Mouse (Mus musculus): ENCODE data around the gene Ptp4a2. TPM values are rescaled to one million over a fixed set of nuclear protein-coding genes. Genes with fewer than 3 reads are reported as not detected.
"Not testable (repeated sequence)": the region's sequence is repeated elsewhere in the genome, so short reads cannot be mapped to it uniquely, and the experiment has no call there.

The Ptp4a2 gene
- polyA plus RNA-seq, 1 experiment from 2014 or later, result 252 TPM

GRCm38 (mm10) chr4:129862357-129862756 lies 51.3 kb downstream of the Ptp4a2 start:
- Histone ChIP-seq H3K27me3 (ENCODE audit: control insufficient read depth, insufficient read depth, low read length) (no peaks in the 10 kb centered on the region), H3K4me3 (ENCODE audit: low read depth, low read length) (no peak overlapping the region), H3K4me2 (replicated peaks; ENCODE audit: low read depth, low read length) (no peak overlapping the region), H3K9ac (replicated peaks; ENCODE audit: low read depth, low read length) (no peak overlapping the region), H3K36me3 (ENCODE audit: control insufficient read depth, insufficient read depth, low read length) (no peaks in the 10 kb centered on the region), H3K4me1 (ENCODE audit: control insufficient read depth, insufficient read depth, low read length) (no peaks in the 10 kb centered on the region), H3K27ac (ENCODE audit: low read length) (no peak overlapping the region), H3K9me3 (ENCODE audit: control insufficient read depth, low read depth, low read length) (no peaks in the 10 kb centered on the region)
- ATAC-seq (ENCODE audit: insufficient number of reproducible peaks, insufficient read depth, low FRiP score, low read depth), result no peak
- WGBS, result 85% methylated on average over 3 of the region's 3 CpGs

GRCm38 (mm10) chr4:129866171-129866570 lies 55.2 kb downstream of the Ptp4a2 start:
- H3K4me3 ChIP-seq (ENCODE audit: low read depth, low read length), result not testable (repeated sequence)

GRCm38 (mm10) chr4:129868211-129868610 lies 57.2 kb downstream of the Ptp4a2 start:
- Histone ChIP-seq H3K4me1 (ENCODE audit: control insufficient read depth, insufficient read depth, low read length) (no peaks in the 10 kb centered on the region), H3K36me3 (ENCODE audit: control insufficient read depth, insufficient read depth, low read length) (no peaks in the 10 kb centered on the region), H3K9ac (replicated peaks; ENCODE audit: low read depth, low read length) (no peak overlapping the region), H3K4me3 (ENCODE audit: low read depth, low read length) (no peak overlapping the region), H3K4me2 (replicated peaks; ENCODE audit: low read depth, low read length) (no peak overlapping the region), H3K9me3 (ENCODE audit: control insufficient read depth, low read depth, low read length) (no peaks in the 10 kb centered on the region), H3K27ac (ENCODE audit: low read length) (no peak overlapping the region), H3K27me3 (ENCODE audit: control insufficient read depth, insufficient read depth, low read length) (no peaks in the 10 kb centered on the region)
- no peak for ATAC-seq (ENCODE audit: insufficient number of reproducible peaks, insufficient read depth, low FRiP score, low read depth)
- 39% methylated on average over 6 of the region's 6 CpGs for WGBS

More at GRCm38 (mm10) chr4:129866171-129866570, 55.2 kb downstream of the Ptp4a2 start:
- H3K27ac ChIP-seq (ENCODE audit: low read length); H3K9ac ChIP-seq (replicated peaks; ENCODE audit: low read depth, low read length); H3K27me3 ChIP-seq (ENCODE audit: control insufficient read depth, insufficient read depth, low read length); H3K4me1 ChIP-seq (ENCODE audit: control insufficient read depth, insufficient read depth, low read length); ATAC-seq (ENCODE audit: insufficient number of reproducible peaks, insufficient read depth, low FRiP score, low read depth); H3K4me2 ChIP-seq (replicated peaks; ENCODE audit: low read depth, low read length); H3K36me3 ChIP-seq (ENCODE audit: control insufficient read depth, insufficient read depth, low read length); H3K9me3 ChIP-seq (ENCODE audit: control insufficient read depth, low read depth, low read length): not testable (repeated sequence)
- WGBS, result 97% methylated on average over 5 of the region's 5 CpGs

GRCm38 (mm10) chr4:129870483-129870882 lies 59.5 kb downstream of the Ptp4a2 start:
- Histone ChIP-seq H3K4me2 (replicated peaks; ENCODE audit: low read depth, low read length) (no peak overlapping the region), H3K4me3 (ENCODE audit: low read depth, low read length) (no peak overlapping the region), H3K4me1 (ENCODE audit: control insufficient read depth, insufficient read depth, low read length) (no peaks in the 10 kb centered on the region), H3K9ac (replicated peaks; ENCODE audit: low read depth, low read length) (no peak overlapping the region), H3K9me3 (ENCODE audit: control insufficient read depth, low read depth, low read length) (no peaks in the 10 kb centered on the region), H3K27me3 (ENCODE audit: control insufficient read depth, insufficient read depth, low read length) (no peaks in the 10 kb centered on the region), H3K36me3 (ENCODE audit: control insufficient read depth, insufficient read depth, low read length) (no peaks in the 10 kb centered on the region), H3K27ac (ENCODE audit: low read length) (no peak overlapping the region)
- no peak for ATAC-seq (ENCODE audit: insufficient number of reproducible peaks, insufficient read depth, low FRiP score, low read depth)
- WGBS, result 74% methylated on average over 6 of the region's 6 CpGs

- Histone ChIP-seq H3K4me2 (replicated peaks; ENCODE audit: low read depth, low read length) (no peak overlapping the region), H3K9ac (replicated peaks; ENCODE audit: low read depth, low read length) (no peak overlapping the region), H3K4me1 (ENCODE audit: control insufficient read depth, insufficient read depth, low read length) (peaks cover 5% of the 10 kb centered on the region; the same call in 1 of the 2 replicates), H3K36me3 (ENCODE audit: control insufficient read depth, insufficient read depth, low read length) (no peaks in the 10 kb centered on the region), H3K4me3 (ENCODE audit: low read depth, low read length) (no peak overlapping the region), H3K9me3 (ENCODE audit: control insufficient read depth, low read depth, low read length) (no peaks in the 10 kb centered on the region), H3K27me3 (ENCODE audit: control insufficient read depth, insufficient read depth, low read length) (no peaks in the 10 kb centered on the region), H3K27ac (ENCODE audit: low read length) (no peak overlapping the region)
- ATAC-seq (ENCODE audit: insufficient number of reproducible peaks, insufficient read depth, low FRiP score, low read depth), result no peak
- WGBS, result 83% methylated on average over 9 of the region's 9 CpGs
Measured at GRCm38 (mm10) chr4:129872376-129872922, 61.4 kb downstream of the Ptp4a2 start.

GRCm38 (mm10) chr4:129874805-129875204 lies 63.8 kb downstream of the Ptp4a2 start:
- H3K27ac ChIP-seq (ENCODE audit: low read length), result no peak overlapping the region
- WGBS, result 78% methylated on average over 10 of the region's 10 CpGs
- no peak overlapping the region for H3K4me2 ChIP-seq (replicated peaks; ENCODE audit: low read depth, low read length)
- H3K36me3 ChIP-seq (ENCODE audit: control insufficient read depth, insufficient read depth, low read length), result no peaks in the 10 kb centered on the region
- H3K27me3 ChIP-seq (ENCODE audit: control insufficient read depth, insufficient read depth, low read length), result no peaks in the 10 kb centered on the region
- H3K4me1 ChIP-seq (ENCODE audit: control insufficient read depth, insufficient read depth, low read length), result peaks cover 11% of the 10 kb centered on the region; the same call in 1 of the 2 replicates
- H3K9ac ChIP-seq (replicated peaks; ENCODE audit: low read depth, low read length), result no peak overlapping the region
- H3K9me3 ChIP-seq (ENCODE audit: control insufficient read depth, low read depth, low read length), result no peaks in the 10 kb centered on the region
- no peak for ATAC-seq (ENCODE audit: insufficient number of reproducible peaks, insufficient read depth, low FRiP score, low read depth)
- H3K4me3 ChIP-seq (ENCODE audit: low read depth, low read length), result no peak overlapping the region

GRCm38 (mm10) chr4:129875406-129875805 lies 64.4 kb downstream of the Ptp4a2 start:
- peaks cover 11% of the 10 kb centered on the region; the same call in 1 of the 2 replicates for H3K4me1 ChIP-seq (ENCODE audit: control insufficient read depth, insufficient read depth, low read length)
- H3K9me3 ChIP-seq (ENCODE audit: control insufficient read depth, low read depth, low read length), result no peaks in the 10 kb centered on the region
- 83% methylated on average over 11 of the region's 11 CpGs for WGBS
- no peak overlapping the region for H3K4me2 ChIP-seq (replicated peaks; ENCODE audit: low read depth, low read length)
- H3K27ac ChIP-seq (ENCODE audit: low read length), result no peak overlapping the region
- H3K4me3 ChIP-seq (ENCODE audit: low read depth, low read length), result no peak overlapping the region
- H3K9ac ChIP-seq (replicated peaks; ENCODE audit: low read depth, low read length), result no peak overlapping the region
- no peaks in the 10 kb centered on the region for H3K27me3 ChIP-seq (ENCODE audit: control insufficient read depth, insufficient read depth, low read length)
- H3K36me3 ChIP-seq (ENCODE audit: control insufficient read depth, insufficient read depth, low read length), result no peaks in the 10 kb centered on the region
- ATAC-seq (ENCODE audit: insufficient number of reproducible peaks, insufficient read depth, low FRiP score, low read depth), result no peak

- Histone ChIP-seq H3K9me3 (ENCODE audit: control insufficient read depth, low read depth, low read length) (no peaks in the 10 kb centered on the region), H3K4me3 (ENCODE audit: low read depth, low read length) (peak overlapping the region; percentile 23), H3K27ac (ENCODE audit: low read length) (peak overlapping the region; percentile 77), H3K36me3 (ENCODE audit: control insufficient read depth, insufficient read depth, low read length) (no peaks in the 10 kb centered on the region), H3K27me3 (ENCODE audit: control insufficient read depth, insufficient read depth, low read length) (no peaks in the 10 kb centered on the region), H3K4me2 (replicated peaks; ENCODE audit: low read depth, low read length) (peak overlapping the region; percentile 49), H3K4me1 (ENCODE audit: control insufficient read depth, insufficient read depth, low read length) (peaks cover 18% of the 10 kb centered on the region), H3K9ac (replicated peaks; ENCODE audit: low read depth, low read length) (0 out of 2 replicates have a peak overlapping the region, but pooled peaks have one; percentile 18)
- WGBS, result 7% methylated on average over 21 of the region's 21 CpGs
- ATAC-seq (ENCODE audit: insufficient number of reproducible peaks, insufficient read depth, low FRiP score, low read depth), result peak; percentile 76
Measured at GRCm38 (mm10) chr4:129876831-129877764, 66.1 kb downstream of the Ptp4a2 start.
